Mouse (Mus musculus) heart, embryonic 14.5 days (tissue): ENCODE measurements around the gene Cep350. TPM values are rescaled to one million over a fixed set of nuclear protein-coding genes. Genes with fewer than 3 reads are reported as not detected.
"Not testable (repeated sequence)": the region's sequence is repeated elsewhere in the genome, so short reads cannot be mapped to it uniquely, and the experiment has no call there.

Experiments
- ATAC-seq: fragments of 200-750 bp; cut with Nextera tagmentation; 2 replicates; pipeline ENCODE4 v1.8.0; 2017; ENCODE audit warnings: low read depth, moderate TSS enrichment; ENCODE audit not compliant: insufficient number of reproducible peaks, insufficient read depth, low FRiP score
- H3K27ac ChIP-seq, 2 experiments: fragments of 200-500 bp in 1 of 2; fragments of 300-500 bp in 1 of 2; sonication (generic) in 1 of 2; replicated peaks in 1 of 2; 2 replicates each; pipeline ENCODE4 v1.5.1; 2012 to 2014; ENCODE audit warnings: low read depth in 2 of 2, low read length in 2 of 2, control low read depth in 1 of 2, mild to moderate bottlenecking in 1 of 2, mixed read lengths in 1 of 2; ENCODE audit not compliant: control insufficient read depth in 1 of 2, insufficient read depth in 1 of 2
- H3K27me3 ChIP-seq: fragments of 300-500 bp; sonication (generic); 2 replicates; pipeline ENCODE4 v1.6.1; 2014; ENCODE audit warnings: mild to moderate bottlenecking, low read length, control low read depth; ENCODE audit not compliant: control insufficient read depth, insufficient read depth
- H3K36me3 ChIP-seq: fragments of 300-500 bp; sonication (generic); 2 replicates; pipeline ENCODE4 v1.6.1; 2014; ENCODE audit warnings: mild to moderate bottlenecking, control low read depth, low read length, mixed read lengths; ENCODE audit not compliant: control insufficient read depth, insufficient read depth
- H3K4me1 ChIP-seq, 2 experiments: fragments of 200-500 bp in 1 of 2; fragments of 300-500 bp in 1 of 2; sonication (generic) in 1 of 2; 2 replicates each; pipeline ENCODE4 v1.6.1; 2012 to 2014; ENCODE audit warnings: low read length in 2 of 2, control low read depth in 1 of 2, mixed read lengths in 1 of 2; ENCODE audit not compliant: control insufficient read depth in 2 of 2, insufficient read depth in 2 of 2
- H3K4me2 ChIP-seq: fragments of 300-500 bp; sonication (generic); 2 replicates; pipeline ENCODE4 v1.6.1; 2014; ENCODE audit warnings: mild to moderate bottlenecking, low read length
- H3K4me3 ChIP-seq, 2 experiments: fragments of 200-500 bp in 1 of 2; fragments of 300-500 bp in 1 of 2; sonication (generic) in 1 of 2; 2 replicates each; pipeline ENCODE4 v1.5.1; 2012 to 2014; ENCODE audit warnings: low read length in 2 of 2, mild to moderate bottlenecking in 2 of 2, control low read depth in 1 of 2, low read depth in 1 of 2, moderate library complexity in 1 of 2; ENCODE audit not compliant: control insufficient read depth in 1 of 2, insufficient read depth in 1 of 2
- H3K9ac ChIP-seq: fragments of 300-500 bp; sonication (generic); 2 replicates; pipeline ENCODE4 v1.6.1; 2014; ENCODE audit warnings: mild to moderate bottlenecking, low read length
- H3K9me3 ChIP-seq: fragments of 300-500 bp; sonication (generic); 2 replicates; pipeline ENCODE4 v1.6.1; 2016; ENCODE audit warnings: low read length, control low read depth; ENCODE audit not compliant: control insufficient read depth
- WGBS: fragments of 180-500 bp; shearing (Covaris S2); extraction: QIAGEN DNeasy Blood & Tissue Kit; methylation state at CpG from one replicate; pipeline ENCODE4 v1.1.7; 2014; 5-methylcytosine and 5-hydroxymethylcytosine counted together
- polyA plus RNA-seq: library from polyadenylated mRNA; unstranded; fragments of >200 nt; fragmentation: Nextera tagmentation; extraction: Ambion mirVana; gene quantifications from 2 replicates; pipeline ENCODE4 v1.2.1, GENCODE M21; 2014

The Cep350 gene
- polyA plus RNA-seq, 1 experiment from 2014 or later: 11.3 TPM

GRCm38 (mm10) chr1:155894382-155894781, 78.7 kb downstream of the Cep350 start:
- Histone ChIP-seq H3K4me3 (no peak overlapping the region), H3K27me3 (no peaks in the 10 kb centered on the region), H3K9me3 (0 out of 2 replicates have a peak, but pooled peaks cover 6% of the 10 kb centered on the region), H3K9ac (no peak overlapping the region), H3K27ac (no peak overlapping the region), H3K4me2 (no peak overlapping the region), H3K36me3 (peaks cover 87% of the 10 kb centered on the region), H3K4me1 (no peaks in the 10 kb centered on the region)
- 91% methylated on average over 10 of the region's 10 CpGs for WGBS
- no peak for ATAC-seq

GRCm38 (mm10) chr1:155886846-155887245, 86.2 kb downstream of the Cep350 start:
- Histone ChIP-seq H3K4me2 (no peak overlapping the region), H3K9ac (no peak overlapping the region), H3K27me3 (no peaks in the 10 kb centered on the region), H3K4me3 (no peak overlapping the region), H3K27ac (no peak overlapping the region), H3K4me1 (no peaks in the 10 kb centered on the region), H3K9me3 (0 out of 2 replicates have a peak, but pooled peaks cover 6% of the 10 kb centered on the region), H3K36me3 (peaks cover 73% of the 10 kb centered on the region)
- no peak for ATAC-seq
- 83% methylated on average over 2 of the region's 2 CpGs for WGBS

- not testable (repeated sequence) for H3K4me3 ChIP-seq, H3K27ac ChIP-seq, H3K4me1 ChIP-seq, H3K9ac ChIP-seq, H3K9me3 ChIP-seq, H3K27me3 ChIP-seq, H3K4me2 ChIP-seq, ATAC-seq
- H3K36me3 ChIP-seq: peaks cover 79% of the 10 kb centered on the region
- WGBS: 73% methylated on average over 3 of the region's 3 CpGs
These were observed 90.3 kb downstream of the Cep350 start for GRCm38 (mm10) chr1:155882646-155883231.

- Histone ChIP-seq H3K27ac (no peak overlapping the region), H3K36me3 (peaks cover 84% of the 10 kb centered on the region), H3K4me2 (no peak overlapping the region), H3K4me1 (no peaks in the 10 kb centered on the region), H3K4me3 (no peak overlapping the region), H3K9me3 (no peaks in the 10 kb centered on the region), H3K27me3 (no peaks in the 10 kb centered on the region), H3K9ac (no peak overlapping the region)
- no peak for ATAC-seq
- 87% methylated on average over 3 of the region's 3 CpGs for WGBS
These were observed 93.5 kb downstream of the Cep350 start for GRCm38 (mm10) chr1:155879596-155879995.

- Histone ChIP-seq H3K9me3 (no peaks in the 10 kb centered on the region), H3K9ac (no peak overlapping the region), H3K27me3 (no peaks in the 10 kb centered on the region), H3K4me1 (no peaks in the 10 kb centered on the region), H3K27ac (no peak overlapping the region), H3K4me2 (no peak overlapping the region), H3K4me3 (no peak overlapping the region), H3K36me3 (peaks cover 90% of the 10 kb centered on the region)
- WGBS: 63% methylated on average over 4 of the region's 4 CpGs
- no peak for ATAC-seq
These were observed 110.1 kb downstream of the Cep350 start for GRCm38 (mm10) chr1:155862967-155863366.

- Histone ChIP-seq H3K9me3 (no peaks in the 10 kb centered on the region), H3K4me1 (no peaks in the 10 kb centered on the region), H3K36me3 (peaks cover 86% of the 10 kb centered on the region), H3K27me3 (no peaks in the 10 kb centered on the region), H3K4me3 (no peak overlapping the region), H3K9ac (no peak overlapping the region), H3K4me2 (no peak overlapping the region), H3K27ac (no peak overlapping the region)
- ATAC-seq: no peak
- 79% methylated on average over 7 of the region's 7 CpGs for WGBS
These were observed 117.9 kb downstream of the Cep350 start for GRCm38 (mm10) chr1:155854926-155855702.

GRCm38 (mm10) chr1:155853009-155853408, 120.0 kb downstream of the Cep350 start:
- Histone ChIP-seq H3K27me3 (no peaks in the 10 kb centered on the region), H3K9me3 (no peaks in the 10 kb centered on the region), H3K4me3 (no peak overlapping the region), H3K27ac (no peak overlapping the region), H3K36me3 (peaks cover 84% of the 10 kb centered on the region), H3K4me1 (no peaks in the 10 kb centered on the region), H3K9ac (no peak overlapping the region), H3K4me2 (no peak overlapping the region)
- ATAC-seq: no peak
- WGBS: 88% methylated on average over 5 of the region's 5 CpGs
